Mouse (Mus musculus) brain, embryonic 14.5 days (tissue): Measurements from ENCODE around the gene Herc4. TPM values are rescaled to one million over a fixed set of nuclear protein-coding genes. Genes with fewer than 3 reads are reported as not detected.

Source experiments
- DNase-seq: peaks from one replicate; pipeline ENCODE4 v3.0.0-alpha.2; 2011; ENCODE audit warnings: low read depth
- CTCF ChIP-seq: fragments of 200-500 bp; IDR thresholded peaks from 2 replicates; pipeline ENCODE4 v1.5.1; 2012; ENCODE audit warnings: inconsistent platforms, mild to moderate bottlenecking, moderate library complexity, borderline replicate concordance; ENCODE audit not compliant: insufficient read depth, insufficient read length; ENCODE audit errors: extremely low read depth
- POLR2A ChIP-seq: fragments of 200-500 bp; IDR thresholded peaks from 2 replicates; pipeline ENCODE4 v1.6.1; 2012; ENCODE audit warnings: mild to moderate bottlenecking, inconsistent platforms, borderline replicate concordance; ENCODE audit not compliant: poor library complexity, insufficient read depth, insufficient read length, severe bottlenecking; ENCODE audit errors: extremely low read depth
- polyA plus RNA-seq: library from polyadenylated mRNA; depleted of rRNA; stranded (reverse); fragments of >200 nt; gene quantifications from 2 replicates; pipeline ENCODE4 v1.2.3, GENCODE M21; 2012; rRNA removed

Gene Herc4
- 36.2 and 43.7 TPM in 2 replicates for polyA plus RNA-seq

DNA sequence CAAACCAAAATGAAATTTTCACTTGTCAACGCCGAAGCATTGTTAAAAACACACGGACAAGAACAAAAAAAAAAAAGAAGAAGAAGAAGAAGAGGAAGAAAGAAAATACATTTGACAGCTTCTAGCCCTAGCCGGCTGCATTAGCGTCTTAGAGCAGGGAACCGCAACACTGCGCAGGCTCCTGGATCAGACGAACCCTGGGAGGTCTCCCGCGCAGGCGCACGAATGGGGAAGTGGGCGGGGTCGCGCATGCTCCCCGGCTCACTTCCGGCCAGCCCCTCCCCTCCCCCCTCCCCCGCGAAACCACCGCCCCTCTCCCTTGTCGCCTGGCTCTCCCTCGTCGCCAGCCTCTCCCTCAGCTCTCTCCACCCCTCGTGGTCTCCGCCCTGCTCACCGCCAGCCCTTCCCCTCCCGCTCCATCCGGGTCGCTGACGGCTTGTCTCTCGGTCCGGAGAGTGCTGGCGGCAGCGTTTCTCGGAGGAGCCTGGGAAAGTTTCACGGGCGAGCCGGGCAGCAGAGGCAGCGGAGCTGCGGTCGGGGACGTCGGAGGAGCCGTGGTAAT lies at the start of gene Herc4:
TSS of gene Herc4 (plus strand) at position 318 of the 562 bp plus-strand sequence.
- peak; percentile 61; the same call in 1 of the 2 replicates for TF ChIP-seq POLR2A
- no peak for TF ChIP-seq CTCF
- DNase-seq = peak; percentile 98

DNA sequence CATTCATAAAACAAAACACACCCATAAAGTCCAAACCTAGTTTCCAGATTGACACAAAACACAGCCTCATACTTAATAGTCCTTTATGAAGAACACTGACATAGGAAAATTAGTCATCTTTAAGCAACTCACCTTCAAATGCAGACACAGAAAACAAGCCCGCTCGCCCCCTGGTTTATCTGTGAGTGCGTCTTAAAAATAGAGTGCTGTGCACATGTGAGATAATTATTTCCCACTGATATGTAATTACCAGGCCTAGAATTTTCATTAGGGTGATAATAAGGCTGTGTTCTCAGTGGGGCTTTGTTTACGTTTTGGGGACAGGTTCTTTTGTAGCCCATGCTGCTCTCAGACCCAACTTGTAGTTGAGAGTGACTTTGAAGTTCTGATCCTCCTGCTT lies 44.6 kb upstream of the Herc4 start:
- DNase-seq = no peak
- no peak for TF ChIP-seq POLR2A

DNA sequence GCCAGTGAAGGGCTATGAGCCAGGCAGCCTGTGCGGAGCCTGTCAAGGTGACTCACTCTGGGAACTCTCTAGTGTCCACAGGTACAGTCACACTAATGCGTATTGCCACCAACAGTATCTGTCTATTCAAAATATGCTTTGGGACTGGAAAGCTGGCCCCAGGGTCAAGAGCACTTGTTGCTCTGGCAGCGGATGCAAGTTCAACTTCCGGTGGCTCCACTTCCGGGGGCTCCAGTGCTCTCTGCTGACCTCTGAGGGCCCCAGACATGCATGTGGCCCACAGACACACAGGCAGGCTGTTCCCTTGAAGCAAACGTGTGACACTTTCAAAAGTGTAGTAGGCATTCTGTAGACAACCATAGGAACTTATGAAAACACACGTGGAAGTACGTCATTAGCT lies 42.1 kb upstream of the Herc4 start:
- DNase-seq = no peak
- TF ChIP-seq CTCF = no peak
- TF ChIP-seq POLR2A = no peak

DNA sequence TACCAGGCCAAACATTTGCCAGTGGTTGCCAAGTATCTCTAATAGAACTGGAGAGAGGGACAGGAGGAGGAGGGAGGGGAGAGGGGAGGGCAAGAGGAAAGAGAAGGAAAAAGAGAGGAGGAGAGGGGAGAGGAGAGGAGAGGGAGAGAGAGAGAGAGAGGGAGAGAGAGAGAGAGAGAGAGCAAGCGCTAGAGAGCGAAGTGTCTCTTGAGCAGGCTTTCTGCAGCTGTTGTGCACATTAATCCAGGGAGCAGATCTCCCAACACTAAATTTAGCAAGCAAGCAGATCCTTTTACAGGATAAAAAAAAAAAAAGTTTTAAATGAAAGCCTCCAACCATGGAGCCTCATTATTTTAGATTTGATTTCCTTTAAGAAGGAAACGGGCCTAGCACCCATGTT lies 40.6 kb upstream of the Herc4 start:
- TF ChIP-seq POLR2A (no peak), CTCF (no peak)
- no peak for DNase-seq

DNA sequence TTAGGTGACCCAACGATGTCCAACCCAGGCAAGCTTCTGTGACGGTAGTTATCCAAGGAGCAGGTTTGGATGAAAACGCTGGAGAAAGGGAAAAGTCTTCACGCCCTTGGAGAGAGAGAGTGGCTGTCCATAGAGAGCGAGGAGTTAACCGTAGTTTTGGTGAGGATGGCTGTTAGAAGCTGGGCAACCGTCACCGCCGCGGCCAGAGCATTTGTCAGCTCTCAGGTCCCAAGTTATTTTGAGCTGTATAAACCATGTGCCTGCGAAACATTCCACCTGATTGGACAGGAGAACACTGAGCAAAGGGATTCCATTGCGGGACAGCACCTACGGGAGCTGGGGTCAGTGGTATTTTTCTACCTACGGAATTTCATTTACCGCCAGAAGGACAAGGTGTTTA lies 39.9 kb upstream of the Herc4 start, which contains the start of gene Mypn:
TSS of gene Mypn (minus strand) at position 225 of the 400 bp plus-strand sequence.
- TF ChIP-seq CTCF (no peak), POLR2A (no peak)
- no peak for DNase-seq

DNA sequence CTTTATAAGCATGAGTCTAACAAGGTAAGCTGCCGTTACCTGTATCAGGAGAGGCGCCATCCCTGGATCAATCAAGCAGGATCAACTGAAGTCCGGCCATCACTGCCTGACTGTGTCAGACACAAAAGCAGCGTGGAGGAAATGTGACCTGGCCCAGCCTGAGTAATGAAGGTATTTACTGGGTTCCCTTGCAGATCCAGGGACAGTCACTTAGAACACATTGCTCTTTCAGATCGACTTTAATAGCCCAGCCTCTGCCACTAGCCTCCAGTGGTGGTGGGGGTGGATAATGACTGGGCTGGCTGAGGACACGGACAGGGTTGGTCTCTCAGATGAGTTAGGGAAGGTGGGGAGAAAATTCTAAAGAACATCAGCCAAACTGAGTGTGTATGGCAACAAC lies 34.7 kb upstream of the Herc4 start:
- no peak for DNase-seq
- TF ChIP-seq POLR2A (no peak), CTCF (no peak)

DNA sequence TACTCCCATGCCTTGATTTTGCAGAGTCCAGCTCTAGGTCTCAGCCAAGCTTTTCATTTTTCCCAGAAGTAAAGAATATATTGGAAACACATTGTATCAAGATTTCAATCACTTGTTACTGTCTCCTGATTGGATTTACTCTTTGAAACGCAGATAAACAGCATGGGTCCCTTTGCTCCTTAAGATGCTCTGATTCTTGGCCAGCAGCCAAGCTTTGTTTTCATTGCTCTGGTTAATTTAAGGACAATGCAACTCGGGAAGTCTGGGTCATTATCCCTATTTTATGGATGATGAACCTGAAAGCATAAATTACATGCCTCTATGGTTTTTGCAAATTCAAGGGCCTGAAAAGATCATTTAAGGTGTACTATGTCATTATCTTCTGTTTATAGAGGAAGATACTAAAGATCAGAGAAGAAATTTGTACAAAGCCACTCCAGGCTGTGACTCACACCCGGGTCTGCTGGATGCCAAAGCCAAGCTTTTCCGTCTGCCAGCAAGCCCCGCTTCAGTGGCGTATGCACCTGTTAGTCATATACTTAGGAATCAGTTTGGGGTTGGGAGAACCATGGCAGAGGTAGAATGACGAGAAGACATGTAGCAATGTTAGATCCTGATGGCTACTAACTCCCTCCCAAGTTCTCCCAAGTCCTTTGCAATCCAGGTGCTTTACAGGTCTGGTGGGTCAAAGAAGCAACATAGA lies 22.4 kb upstream of the Herc4 start:
- peak; percentile 30 for DNase-seq

DNA sequence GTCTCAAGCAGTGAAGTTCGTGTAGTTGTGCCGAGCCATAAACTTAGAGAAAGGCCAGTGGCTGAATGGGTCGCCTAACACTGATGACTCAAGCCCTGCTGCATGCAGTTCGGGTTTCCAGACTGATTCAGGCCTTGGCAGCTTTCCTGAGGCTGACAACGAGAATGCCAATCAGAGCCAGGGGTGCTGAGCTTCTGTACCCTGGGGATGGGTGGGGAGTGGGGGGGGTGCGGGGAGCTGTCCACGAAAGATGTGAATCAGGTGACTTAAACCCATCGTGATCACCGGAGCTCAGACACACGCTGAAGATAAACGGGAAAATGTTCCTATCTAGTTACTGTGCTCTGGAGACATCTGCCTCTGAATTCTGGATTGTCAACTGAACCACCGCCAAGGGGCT lies 19.3 kb upstream of the Herc4 start:
- no peak for DNase-seq
- TF ChIP-seq POLR2A = no peak
- no peak for TF ChIP-seq CTCF

More for the DNA sequence above, 22.4 kb upstream of the Herc4 start:
- TF ChIP-seq POLR2A (no peak), CTCF (no peak)

DNA sequence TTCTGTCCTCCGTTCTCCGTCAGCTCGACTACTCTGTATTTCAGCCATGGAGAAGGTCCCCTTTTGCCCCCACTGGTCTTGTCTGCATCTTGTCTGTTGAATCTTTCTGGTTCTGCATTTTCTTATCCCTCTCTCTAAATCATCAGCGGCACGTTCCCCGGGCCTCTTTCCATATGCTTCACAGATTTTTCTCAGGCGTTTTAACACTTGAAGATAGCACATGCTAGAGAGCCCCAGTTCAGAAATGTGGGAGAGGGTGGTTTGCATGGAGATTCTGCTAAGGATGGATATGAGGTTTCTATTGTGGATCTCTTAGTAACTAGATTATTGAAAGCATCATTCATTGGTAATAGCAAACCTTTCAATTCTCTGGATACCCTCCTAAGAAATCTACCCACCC lies 13.3 kb upstream of the Herc4 start:
- DNase-seq = peak; percentile 2
- TF ChIP-seq POLR2A (no peak), CTCF (no peak)

DNA sequence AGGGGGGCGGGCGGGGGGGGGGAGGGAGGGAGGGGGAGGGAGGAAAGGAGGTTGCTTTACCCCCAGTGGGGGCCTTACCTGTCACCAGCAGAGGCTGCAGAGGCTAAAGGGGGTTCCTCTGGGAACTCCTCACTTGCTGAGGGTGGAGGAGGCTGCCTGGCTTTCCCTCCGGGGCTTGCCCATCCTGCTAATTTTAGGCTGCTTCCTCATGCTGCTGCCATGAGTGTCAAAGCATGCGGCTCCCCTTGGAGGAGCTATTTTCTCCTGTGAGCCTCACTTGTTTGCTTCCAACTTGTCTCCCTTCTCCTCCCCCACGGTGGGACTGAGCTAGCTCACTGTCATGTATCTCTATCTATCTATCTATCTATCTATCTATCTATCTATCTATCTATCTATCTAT lies 12.8 kb upstream of the Herc4 start:
- DNase-seq = no peak
- TF ChIP-seq POLR2A (no peak), CTCF (no peak)

DNA sequence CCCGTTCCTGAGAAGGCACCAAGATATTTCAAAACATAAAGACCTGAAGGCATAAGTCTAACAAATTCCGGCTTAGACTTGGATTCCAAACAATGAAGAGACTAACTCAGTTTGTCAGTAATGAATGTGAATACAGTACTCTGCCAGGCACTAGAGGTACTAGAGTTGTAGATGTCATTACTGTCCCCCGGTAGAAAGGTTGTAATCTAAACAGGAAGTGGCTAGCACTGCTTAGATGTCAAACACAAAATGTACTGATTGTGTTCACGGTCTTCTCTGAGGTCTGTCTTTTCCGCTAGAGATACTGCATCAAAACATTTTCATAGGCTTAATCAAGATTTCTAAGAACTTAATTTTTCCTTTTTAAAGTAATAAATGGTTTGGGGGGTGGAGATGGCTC lies 12.0 kb upstream of the Herc4 start:
- no peak for DNase-seq
- TF ChIP-seq CTCF = no peak
- no peak for TF ChIP-seq POLR2A

DNA sequence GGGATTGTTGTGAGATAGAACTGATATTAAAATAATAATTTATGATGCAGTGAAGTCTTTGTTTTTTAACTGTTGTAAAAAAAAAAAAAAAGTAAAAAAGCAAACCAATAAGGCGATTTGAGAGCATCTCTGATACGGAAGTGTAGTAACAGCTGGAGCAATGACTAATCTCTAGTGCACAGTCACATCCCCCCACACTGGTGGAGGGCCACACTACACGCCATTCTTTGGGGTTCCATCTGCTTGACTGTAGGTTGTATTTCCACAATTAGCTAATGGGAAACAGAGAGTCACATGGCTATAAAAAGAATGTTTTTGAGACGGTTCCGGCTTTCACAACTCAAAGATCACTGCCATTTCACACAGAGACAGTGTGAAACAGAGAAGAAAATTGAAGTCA lies 9.5 kb upstream of the Herc4 start:
- no peak for DNase-seq
- no peak for TF ChIP-seq CTCF
- no peak for TF ChIP-seq POLR2A

DNA sequence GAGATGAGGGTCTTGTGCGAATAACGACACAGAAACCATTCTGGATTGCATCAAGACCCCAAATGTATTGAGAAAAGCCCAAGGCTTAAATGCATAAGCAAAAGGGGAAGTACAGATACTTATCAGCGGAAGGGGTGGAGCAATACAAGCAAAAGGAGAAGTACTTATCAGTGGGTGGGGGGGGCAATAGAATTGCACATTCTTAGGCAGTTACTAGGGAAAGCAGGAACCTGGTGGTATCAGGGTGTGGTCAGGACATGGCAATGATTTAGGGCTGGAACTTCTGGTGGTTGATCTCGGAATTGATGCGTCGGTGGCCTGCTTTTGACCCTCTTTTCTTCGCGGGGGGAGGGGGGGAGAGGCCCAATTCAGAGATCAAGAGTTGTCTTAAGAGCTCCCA lies 7.7 kb upstream of the Herc4 start:
- DNase-seq = no peak
- no peak for TF ChIP-seq CTCF

DNA sequence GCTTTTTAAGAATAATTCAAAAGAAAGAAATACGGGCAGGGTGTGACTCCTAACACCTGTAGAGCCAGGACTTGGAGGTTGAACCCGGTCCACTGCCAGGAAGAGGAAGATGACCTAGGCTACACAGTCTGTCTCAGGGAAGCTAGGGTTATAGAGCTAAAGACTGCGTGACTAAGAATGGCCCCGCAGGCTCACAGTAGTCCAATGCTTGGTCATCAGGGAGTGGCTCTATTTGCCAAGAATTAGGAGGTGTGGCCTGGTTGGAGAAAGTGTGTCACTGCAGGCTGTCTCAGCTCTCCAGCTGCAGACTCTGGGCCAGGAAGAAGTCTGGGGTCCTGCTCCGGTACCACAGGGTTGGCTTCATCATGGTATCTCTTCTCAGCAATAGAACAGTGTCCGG lies 6.9 kb upstream of the Herc4 start:
- no peak for DNase-seq
- TF ChIP-seq CTCF = no peak
- TF ChIP-seq POLR2A = no peak
